Mouse (Mus musculus): ENCODE data around the gene Prrx1. TPM values are rescaled to one million over a fixed set of nuclear protein-coding genes. Genes with fewer than 3 reads are reported as not detected.

Gene Prrx1
- total and polyA plus RNA-seq, 3 experiments: not detected

DNA sequence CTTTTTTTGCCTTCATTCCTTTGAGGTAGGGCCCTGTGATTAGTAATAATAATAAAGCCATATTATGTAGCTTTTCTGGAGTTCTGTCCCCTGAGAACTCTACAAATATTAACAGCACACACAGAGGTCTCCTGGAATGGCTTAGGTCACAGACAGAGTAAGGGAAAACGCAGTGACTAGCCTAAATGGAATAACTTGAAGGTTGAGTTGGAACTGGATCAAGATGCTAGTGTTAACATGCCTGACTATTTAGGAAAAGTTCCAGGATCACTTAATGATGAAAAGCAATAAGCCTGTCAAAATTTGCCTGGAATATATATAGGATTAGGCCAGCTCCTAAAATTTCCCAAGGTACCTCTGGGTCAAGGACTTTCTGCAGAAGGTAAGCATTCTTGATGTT lies 28.0 kb downstream of the Prrx1 start:
- H3K27me3 ChIP-seq (ENCODE audit: control insufficient read depth in 1 of 2, insufficient read depth in 2 of 2, low read length in 2 of 2): no peaks in the 10 kb centered on the region
- no peak for DNase-seq (ENCODE audit: low read depth, low spot score)
- H3K4me3 ChIP-seq (ENCODE audit: control insufficient read depth in 1 of 2, insufficient read depth in 1 of 2, low read depth in 2 of 2, low read length in 2 of 2): no peak overlapping the region
- TF ChIP-seq NRF1 (IDR thresholded peaks at IDR 0.05; ENCODE audit: insufficient read depth, low read depth, low read length, poor library complexity, severe bottlenecking): no peak
- no peak for TF ChIP-seq UBTF (IDR thresholded peaks at IDR 0.05; ENCODE audit: borderline replicate concordance, insufficient read depth, low read depth, low read length)
- no peak for TF ChIP-seq CTCF (IDR thresholded peaks at IDR 0.05 in 2 of 3, conservative IDR thresholded peaks at IDR 0.05 in 1 of 3; ENCODE audit: control insufficient read depth in 1 of 3, insufficient read depth in 1 of 3, low read depth in 2 of 3, low read length in 3 of 3, poor library complexity in 1 of 3, severe bottlenecking in 1 of 3)
- TF ChIP-seq JUND (IDR thresholded peaks at IDR 0.05; ENCODE audit: low read depth, low read length): no peak
- no peak for TF ChIP-seq SIN3A (IDR thresholded peaks at IDR 0.05; ENCODE audit: low read length)
- TF ChIP-seq MAX (IDR thresholded peaks at IDR 0.05; ENCODE audit: low read length): no peak
- TF ChIP-seq POLR2A (IDR thresholded peaks at IDR 0.05; ENCODE audit: control insufficient read depth in 1 of 2, insufficient read depth in 1 of 2, low read depth in 1 of 2, low read length in 2 of 2, poor library complexity in 1 of 2): no peak
- no peak for TF ChIP-seq CHD2 (IDR thresholded peaks at IDR 0.05; ENCODE audit: low read length)
- no peak for TF ChIP-seq ZNF384 (IDR thresholded peaks at IDR 0.05; ENCODE audit: low read depth, low read length)
- no peak for TF ChIP-seq ZMIZ1 (IDR thresholded peaks at IDR 0.05; ENCODE audit: low read depth, low read length)
- no peak for TF ChIP-seq SMC3 (IDR thresholded peaks at IDR 0.05; ENCODE audit: low read depth, low read length)
- no peak for TF ChIP-seq MYB (IDR thresholded peaks at IDR 0.05; ENCODE audit: low read depth, low read length)
- no peak for TF ChIP-seq MAFK (IDR thresholded peaks at IDR 0.05; ENCODE audit: borderline replicate concordance, low read depth, low read length)
- no peak for TF ChIP-seq ETS1 (IDR thresholded peaks at IDR 0.05; ENCODE audit: low read depth, low read length)
- no peak overlapping the region for H3K9ac ChIP-seq (ENCODE audit: control insufficient read depth, low read depth, low read length, poor library complexity, severe bottlenecking)
- no peaks in the 10 kb centered on the region for H3K9me3 ChIP-seq (replicated peaks; ENCODE audit: insufficient read depth, low read length)
- H3K27ac ChIP-seq (ENCODE audit: control insufficient read depth, low read depth, low read length): no peak overlapping the region
- no peaks in the 10 kb centered on the region for H3K79me2 ChIP-seq (ENCODE audit: control insufficient read depth, insufficient read depth, low read length, poor library complexity)
- no peaks in the 10 kb centered on the region for H3K4me1 ChIP-seq (ENCODE audit: control insufficient read depth in 1 of 2, insufficient read depth in 2 of 2, low read length in 2 of 2)
- no peaks in the 10 kb centered on the region for H3K36me3 ChIP-seq (ENCODE audit: control insufficient read depth in 1 of 2, insufficient read depth in 2 of 2, low read length in 2 of 2)

DNA sequence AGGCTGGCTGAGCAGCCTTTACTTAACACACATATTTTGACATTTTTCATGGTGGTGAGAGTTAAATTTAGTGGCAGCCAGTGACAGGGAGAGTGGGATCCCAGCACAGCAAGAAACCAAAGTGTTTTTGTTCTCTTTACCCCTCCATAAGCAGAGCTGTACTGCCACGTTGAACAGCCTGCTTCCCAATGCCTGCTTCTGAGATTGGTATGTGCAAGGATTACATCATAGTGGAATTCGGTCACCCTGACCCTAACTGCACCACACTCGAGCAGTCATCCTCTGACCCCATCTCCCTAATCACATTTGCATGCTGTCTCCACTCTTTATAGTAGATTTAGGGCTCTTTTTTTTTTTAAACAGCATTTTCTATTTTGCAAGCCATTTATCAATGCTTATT lies 28.4 kb downstream of the Prrx1 start:
- no peaks in the 10 kb centered on the region for H3K4me1 ChIP-seq (ENCODE audit: control insufficient read depth in 1 of 2, insufficient read depth in 2 of 2, low read length in 2 of 2)
- no peak overlapping the region for H3K27ac ChIP-seq (ENCODE audit: control insufficient read depth, low read depth, low read length)
- no peaks in the 10 kb centered on the region for H3K9me3 ChIP-seq (replicated peaks; ENCODE audit: insufficient read depth, low read length)
- no peaks in the 10 kb centered on the region for H3K36me3 ChIP-seq (ENCODE audit: control insufficient read depth in 1 of 2, insufficient read depth in 2 of 2, low read length in 2 of 2)
- no peak overlapping the region for H3K9ac ChIP-seq (ENCODE audit: control insufficient read depth, low read depth, low read length, poor library complexity, severe bottlenecking)
- no peak overlapping the region for H3K4me3 ChIP-seq (ENCODE audit: control insufficient read depth in 1 of 2, insufficient read depth in 1 of 2, low read depth in 2 of 2, low read length in 2 of 2)
- no peak for DNase-seq (ENCODE audit: low read depth, low spot score)
- no peaks in the 10 kb centered on the region for H3K27me3 ChIP-seq (ENCODE audit: control insufficient read depth in 1 of 2, insufficient read depth in 2 of 2, low read length in 2 of 2)
- no peaks in the 10 kb centered on the region for H3K79me2 ChIP-seq (ENCODE audit: control insufficient read depth, insufficient read depth, low read length, poor library complexity)
- TF ChIP-seq NRF1 (IDR thresholded peaks at IDR 0.05; ENCODE audit: insufficient read depth, low read depth, low read length, poor library complexity, severe bottlenecking) (no peak), BHLHE40 (IDR thresholded peaks at IDR 0.05; ENCODE audit: borderline replicate concordance, low read depth, low read length) (no peak), RAD21 (IDR thresholded peaks at IDR 0.05; ENCODE audit: low read depth, low read length) (no peak), ZMIZ1 (IDR thresholded peaks at IDR 0.05; ENCODE audit: low read depth, low read length) (no peak), USF2 (IDR thresholded peaks at IDR 0.05; ENCODE audit: borderline replicate concordance in 1 of 2, insufficient read depth in 1 of 2, low read depth in 1 of 2, low read length in 2 of 2) (no peak), MXI1 (IDR thresholded peaks at IDR 0.05; ENCODE audit: low read depth, low read length) (no peak), MAZ (IDR thresholded peaks at IDR 0.05; ENCODE audit: low read depth, low read length) (no peak), MAFK (IDR thresholded peaks at IDR 0.05; ENCODE audit: borderline replicate concordance, low read depth, low read length) (no peak), KAT2A (conservative IDR thresholded peaks at IDR 0.05; ENCODE audit: low read depth, low read length) (no peak), POLR2A (IDR thresholded peaks at IDR 0.05; ENCODE audit: control insufficient read depth in 1 of 2, insufficient read depth in 1 of 2, low read depth in 1 of 2, low read length in 2 of 2, poor library complexity in 1 of 2) (no peak)
